Mouse (Mus musculus): Measurements from ENCODE around the gene 4930402H24Rik.
A peak's percentile ranks its signal among the peaks of the same experiment; 100 is the strongest.
"Not testable (repeated sequence)": the region's sequence is repeated elsewhere in the genome, so short reads cannot be mapped to it uniquely, and the experiment has no call there.

The 4930402H24Rik gene

GRCm38 (mm10) chr2:130851363-130852246 is 54.6 kb downstream of the 4930402H24Rik start:
- DNase-seq (ENCODE audit: low spot score) = no peak

- DNase-seq (ENCODE audit: low spot score) = no peak
Observed at GRCm38 (mm10) chr2:130849688-130850087, 56.5 kb downstream of the 4930402H24Rik start.

- peak; percentile 56 for DNase-seq (ENCODE audit: low spot score)
Observed at GRCm38 (mm10) chr2:130848313-130848712, 57.9 kb downstream of the 4930402H24Rik start.

- no peak for DNase-seq (ENCODE audit: low spot score)
Observed at GRCm38 (mm10) chr2:130843623-130844022, 62.6 kb downstream of the 4930402H24Rik start.

- DNase-seq (ENCODE audit: low spot score) = peak; percentile 38
Observed at GRCm38 (mm10) chr2:130840846-130841245, 65.4 kb downstream of the 4930402H24Rik start.

GRCm38 (mm10) chr2:130839874-130840661 is 66.1 kb downstream of the 4930402H24Rik start:
- DNase-seq (ENCODE audit: low spot score) = peak; percentile 77

- DNase-seq (ENCODE audit: low spot score) = no peak
Observed at GRCm38 (mm10) chr2:130839528-130839873, 66.7 kb downstream of the 4930402H24Rik start.

GRCm38 (mm10) chr2:130839084-130839483 is 67.1 kb downstream of the 4930402H24Rik start:
- peak; percentile 37 for DNase-seq (ENCODE audit: low spot score)

GRCm38 (mm10) chr2:130838131-130838530 is 68.1 kb downstream of the 4930402H24Rik start:
- DNase-seq (ENCODE audit: low spot score) = no peak

GRCm38 (mm10) chr2:130833699-130834098 is 72.5 kb downstream of the 4930402H24Rik start:
- peak; percentile 14 for DNase-seq (ENCODE audit: low spot score)

GRCm38 (mm10) chr2:130832582-130832981 is 73.6 kb downstream of the 4930402H24Rik start:
- no peak for DNase-seq (ENCODE audit: low spot score)

- no peak for DNase-seq (ENCODE audit: low spot score)
Observed at GRCm38 (mm10) chr2:130832012-130832411, 74.2 kb downstream of the 4930402H24Rik start.

GRCm38 (mm10) chr2:130830236-130830635 is 76.0 kb downstream of the 4930402H24Rik start:
- no peak for DNase-seq (ENCODE audit: low spot score)

- no peak for DNase-seq (ENCODE audit: low spot score)
Observed at GRCm38 (mm10) chr2:130829496-130829895, 76.7 kb downstream of the 4930402H24Rik start.

GRCm38 (mm10) chr2:130828668-130829067 is 77.5 kb downstream of the 4930402H24Rik start:
- DNase-seq (ENCODE audit: low spot score) = no peak

GRCm38 (mm10) chr2:130828066-130828465 is 78.1 kb downstream of the 4930402H24Rik start:
- not testable (repeated sequence) for DNase-seq (ENCODE audit: low spot score)

GRCm38 (mm10) chr2:130827410-130827809 is 78.8 kb downstream of the 4930402H24Rik start:
- peak; percentile 21 for DNase-seq (ENCODE audit: low spot score)

GRCm38 (mm10) chr2:130818838-130819647 is 87.2 kb downstream of the 4930402H24Rik start:
- DNase-seq (ENCODE audit: low spot score) = no peak

GRCm38 (mm10) chr2:130817865-130818264 is 88.3 kb downstream of the 4930402H24Rik start:
- DNase-seq (ENCODE audit: low spot score) = no peak

GRCm38 (mm10) chr2:130816205-130816604 is 90.0 kb downstream of the 4930402H24Rik start:
- DNase-seq (ENCODE audit: low spot score) = no peak

- DNase-seq (ENCODE audit: low spot score) = no peak
Observed at GRCm38 (mm10) chr2:130814492-130814891, 91.7 kb downstream of the 4930402H24Rik start.

- no peak for DNase-seq (ENCODE audit: low spot score)
Observed at GRCm38 (mm10) chr2:130813729-130814128, 92.5 kb downstream of the 4930402H24Rik start.

All from urinary bladder, postnatal 14 days (tissue).